In genomic region chr19:57211444-57212111, GRCm38 (mm10) we compare ENCODE assay signal across 8 mouse cellular contexts.
DNase-seq lines count a peak whose midpoint lies in the region; ATAC-seq and TF ChIP-seq lines count a peak whose summit lies in the region.

No protein-coding gene starts in this region.

- no peaks in the 10 kb centered on the region for H3K36me3 ChIP-seq in liver, postnatal 0 days (replicated peaks; ENCODE audit: insufficient read depth, low read length)
- no peaks in the 10 kb centered on the region for H3K36me3 ChIP-seq in liver, embryonic 12.5 days
- no peaks in the 10 kb centered on the region for H3K36me3 ChIP-seq in splenic B cell, adult 2 months (ENCODE audit: control insufficient read depth, insufficient read depth, low read length, poor library complexity, severe bottlenecking)

- 0 out of 2 replicates have a peak overlapping the region, but pooled peaks have one; percentile 15 for H3K4me2 ChIP-seq in liver, postnatal 0 days (ENCODE audit: low read depth, low read length)
- no peak overlapping the region for H3K4me2 ChIP-seq in liver, embryonic 12.5 days

- intact Hi-C loops in left cerebral cortex, postnatal 25 days (cut with DNase I), result no loop called here

- DNase-seq in liver, postnatal 0 days, result peak; percentile 38
- peak; percentile 99 for DNase-seq in cerebellum, adult 9-11 months
- DNase-seq in left cerebral cortex, postnatal 25 days (ENCODE audit: low spot score in 2 of 2), result peak; percentile 52 to 75
- DNase-seq in splenic B cell, adult 2 months (ENCODE audit: low read depth, low spot score), result peak; percentile 50
- no peak for DNase-seq in ovary, adult 18-20 months (ENCODE audit: low spot score)
- no peak for DNase-seq in spleen, postnatal 14 days (ENCODE audit: low spot score in 2 of 2)

- no peaks in the 10 kb centered on the region for H3K9me3 ChIP-seq in liver, postnatal 0 days (ENCODE audit: low read length)
- H3K9me3 ChIP-seq in liver, embryonic 12.5 days (replicated peaks), result no peaks in the 10 kb centered on the region

- peaks cover 6% of the 10 kb centered on the region for H3K4me1 ChIP-seq in liver, postnatal 0 days (ENCODE audit: insufficient read depth)
- no peaks in the 10 kb centered on the region for H3K4me1 ChIP-seq in liver, embryonic 12.5 days

- H3K27me3 ChIP-seq in liver, postnatal 0 days (ENCODE audit: insufficient read depth, low read length), result no peaks in the 10 kb centered on the region
- H3K27me3 ChIP-seq in liver, embryonic 12.5 days (replicated peaks), result no peaks in the 10 kb centered on the region
- no peaks in the 10 kb centered on the region for H3K27me3 ChIP-seq in splenic B cell, adult 2 months (ENCODE audit: control insufficient read depth, insufficient read depth, low read length, poor library complexity, severe bottlenecking)

- no peak for TF ChIP-seq EP300 in liver, postnatal 0 days (IDR thresholded peaks at IDR 0.05; ENCODE audit: low read depth)

- no peak overlapping the region for H3K9ac ChIP-seq in liver, postnatal 0 days (replicated peaks)
- no peak overlapping the region for H3K9ac ChIP-seq in liver, embryonic 12.5 days

- no peak overlapping the region for H3K27ac ChIP-seq in liver, postnatal 0 days (ENCODE audit: low read depth)
- H3K27ac ChIP-seq in liver, embryonic 12.5 days, result no peak overlapping the region

- TF ChIP-seq CTCF in liver, postnatal 0 days (IDR thresholded peaks at IDR 0.05; ENCODE audit: low read depth), result peak; percentile 17; the same call in 1 of the 2 replicates

- H3K4me3 ChIP-seq in liver, postnatal 0 days (ENCODE audit: low read depth, low read length), result no peak overlapping the region
- no peak overlapping the region for H3K4me3 ChIP-seq in liver, embryonic 12.5 days

- ATAC-seq in liver, postnatal 0 days, result peak; percentile 62
- ATAC-seq in liver, embryonic 12.5 days, result no peak
- peak; percentile 35 for ATAC-seq in inflammation-experienced regulatory T-cells, adult 6 months

- WGBS in liver, postnatal 0 days (ENCODE audit: insufficient replicate concordance), result 33% methylated on average over 15 of the region's 15 CpGs
- 32% methylated on average over 15 of the region's 15 CpGs for WGBS in liver, embryonic 12.5 days (ENCODE audit: insufficient replicate concordance)

Comparison
In these comparisons a context has a peak if more than half of its experiments do, and no peak if none do; other contexts are left out.
1. DNase-seq: peak in liver, postnatal 0 days (single experiment), cerebellum, adult 9-11 months (single experiment), left cerebral cortex, postnatal 25 days (2 of 2) and splenic B cell, adult 2 months (single experiment); none in ovary, adult 18-20 months (single experiment) and spleen, postnatal 14 days (0 of 2).